Mouse (Mus musculus) embryonic fibroblast, embryonic 13.5 days (primary cell): Measurements from ENCODE around the gene Tmem210.
"Not testable (repeated sequence)": the region's sequence is repeated elsewhere in the genome, so short reads cannot be mapped to it uniquely, and the experiment has no call there.

Source experiments
- CTCF ChIP-seq: IDR thresholded peaks from 2 replicates; pipeline ENCODE4 v1.5.1; 2011; ENCODE audit warnings: mild to moderate bottlenecking, control low read depth, low read length, moderate library complexity, borderline replicate concordance; ENCODE audit not compliant: insufficient read depth
- POLR2A ChIP-seq: IDR thresholded peaks from 2 replicates; pipeline ENCODE4 v1.6.1; 2011; ENCODE audit warnings: low read depth, mild to moderate bottlenecking, control low read depth, low read length, moderate library complexity

- not testable (repeated sequence) for TF ChIP-seq CTCF, POLR2A
These were observed 31.4 kb upstream of the Tmem210 start for GRCm38 (mm10) chr2:25256443-25257109.
